Comparison of ENCODE assay signal across 26 mouse cellular contexts in the genomic region with DNA sequence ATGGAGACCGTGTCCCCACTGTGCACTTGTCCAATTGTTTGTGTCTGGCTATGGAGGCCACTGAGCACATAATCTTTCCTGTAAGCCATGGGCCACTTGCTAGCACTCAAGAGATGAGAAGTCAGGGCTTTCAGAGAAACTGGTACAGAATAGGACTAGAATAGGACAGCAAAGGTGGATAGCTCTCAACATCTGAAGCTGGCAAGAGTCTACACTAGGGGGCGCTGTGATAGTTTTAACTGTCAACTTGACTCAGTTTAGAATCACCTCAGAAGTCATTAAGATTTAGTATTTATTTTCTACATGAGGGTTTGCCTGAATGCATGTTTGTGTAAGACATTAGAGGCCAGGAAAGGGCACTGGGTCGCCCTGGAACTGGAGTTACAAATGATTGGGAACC.
A peak's percentile ranks its signal among the peaks of the same experiment; 100 is the strongest.
DNase-seq lines count a peak whose midpoint lies in the region; ATAC-seq and TF ChIP-seq lines count a peak whose summit lies in the region.
"Had no signal": no experiment of that assay in that cellular context is flagged by ENCODE, and none has a peak within 500 bp of the region (broad histone marks: within the 10 kb centered on the region; RNA-seq: fewer than 3 reads in every experiment).

No protein-coding gene starts in this region.

- peaks cover 16% of the 10 kb centered on the region; the same call in 1 of the 2 replicates for H3K36me3 ChIP-seq in intestine, postnatal 0 days (ENCODE audit: control insufficient read depth, insufficient read depth)
- H3K36me3 ChIP-seq in intestine, embryonic 15.5 days = no peaks in the 10 kb centered on the region
- 0 out of 2 replicates have a peak, but pooled peaks cover 8% of the 10 kb centered on the region for H3K36me3 ChIP-seq in lung, embryonic 14.5 days (ENCODE audit: insufficient read depth)
- H3K36me3 ChIP-seq in thymus, adult 2 months (ENCODE audit: control insufficient read depth, insufficient read depth, low read length) = peaks cover 29% of the 10 kb centered on the region

- H3K27me3 ChIP-seq in intestine, postnatal 0 days (replicated peaks; ENCODE audit: control insufficient read depth, insufficient read depth, low read length) = no peaks in the 10 kb centered on the region
- H3K27me3 ChIP-seq in intestine, embryonic 15.5 days (replicated peaks) = no peaks in the 10 kb centered on the region
- no peaks in the 10 kb centered on the region for H3K27me3 ChIP-seq in lung, embryonic 14.5 days (ENCODE audit: insufficient read depth, low read length)
- no peaks in the 10 kb centered on the region for H3K27me3 ChIP-seq in thymus, adult 2 months (ENCODE audit: control insufficient read depth, insufficient read depth, low read length)
- H3K27me3 ChIP-seq: forebrain, embryonic 13.5 days; heart, embryonic 13.5 days; kidney, embryonic 15.5 days; midbrain, embryonic 12.5 days; neural tube, embryonic 12.5 days had no signal

- no peak overlapping the region for H3K9ac ChIP-seq in intestine, postnatal 0 days (ENCODE audit: low read depth, low read length)
- no peak overlapping the region for H3K9ac ChIP-seq in intestine, embryonic 15.5 days
- no peak overlapping the region for H3K9ac ChIP-seq in lung, embryonic 14.5 days
- H3K9ac ChIP-seq: forebrain, embryonic 13.5 days; heart, embryonic 13.5 days; hindbrain, embryonic 14.5 days; kidney, embryonic 15.5 days; midbrain, embryonic 12.5 days; neural tube, embryonic 12.5 days had no signal

- no peak for DNase-seq in lung, embryonic 14.5 days
- no peak for DNase-seq in lung, postnatal 25 days (ENCODE audit: low spot score)
- peak; percentile 18 for DNase-seq in thymus, postnatal 25 days
- no peak for DNase-seq in thymus, adult 2 months
- DNase-seq in thymus, postnatal 4 days = peak; percentile 50
- DNase-seq: adrenal gland, postnatal 36 days; cerebellum, adult 9-10 months; gastrocnemius, postnatal 10 days; heart, adult 18-20 months; heart, postnatal 36 days; kidney, postnatal 4 days; liver; lung, adult 2 months; right cerebral cortex, postnatal 14 days; spleen, adult 18-20 months had no signal

- no peaks in the 10 kb centered on the region for H3K9me3 ChIP-seq in intestine, postnatal 0 days (ENCODE audit: control insufficient read depth)
- no peaks in the 10 kb centered on the region for H3K9me3 ChIP-seq in intestine, embryonic 15.5 days
- no peaks in the 10 kb centered on the region for H3K9me3 ChIP-seq in lung, embryonic 14.5 days (ENCODE audit: low read depth, low read length)
- H3K9me3 ChIP-seq: forebrain, embryonic 13.5 days; heart, embryonic 13.5 days; kidney, embryonic 15.5 days; limb, embryonic 10.5 days; midbrain, embryonic 12.5 days; neural tube, embryonic 12.5 days had no signal

- ATAC-seq in intestine, postnatal 0 days = no peak
- ATAC-seq in intestine, embryonic 15.5 days = no peak
- no peak for ATAC-seq in lung, embryonic 14.5 days (ENCODE audit: insufficient read depth)
- no peak for ATAC-seq in megakaryocyte progenitor cell, adult 5-6 weeks (replicated peaks; ENCODE audit: poor library complexity)
- ATAC-seq: forebrain, embryonic 13.5 days; intestine, embryonic 16.5 days had no signal

- no peaks in the 10 kb centered on the region for H3K4me1 ChIP-seq in intestine, postnatal 0 days (replicated peaks; ENCODE audit: control insufficient read depth, insufficient read depth, low read length)
- no peaks in the 10 kb centered on the region for H3K4me1 ChIP-seq in intestine, embryonic 15.5 days (replicated peaks)
- no peaks in the 10 kb centered on the region for H3K4me1 ChIP-seq in lung, embryonic 14.5 days (ENCODE audit: insufficient read depth)
- H3K4me1 ChIP-seq in thymus, adult 2 months (replicated peaks; ENCODE audit: control insufficient read depth, insufficient read depth, low read length) = no peaks in the 10 kb centered on the region; the same call in 1 of the 2 replicates
- H3K4me1 ChIP-seq: forebrain, embryonic 13.5 days; heart, embryonic 13.5 days; kidney, embryonic 15.5 days; limb, embryonic 10.5 days; midbrain, embryonic 12.5 days; neural tube, embryonic 12.5 days had no signal

- no peak overlapping the region for H3K4me3 ChIP-seq in intestine, postnatal 0 days (ENCODE audit: low read depth, low read length)
- no peak overlapping the region for H3K4me3 ChIP-seq in intestine, embryonic 15.5 days (replicated peaks)
- H3K4me3 ChIP-seq in lung, embryonic 14.5 days (ENCODE audit: low read depth, low read length) = no peak overlapping the region
- H3K4me3 ChIP-seq in thymus, adult 2 months (ENCODE audit: control insufficient read depth, insufficient read depth, low read length) = no peak overlapping the region
- H3K4me3 ChIP-seq: forebrain, embryonic 13.5 days; heart, embryonic 13.5 days; kidney, embryonic 15.5 days; limb, embryonic 10.5 days; midbrain, embryonic 12.5 days; neural tube, embryonic 12.5 days had no signal

- H3K27ac ChIP-seq in intestine, postnatal 0 days (ENCODE audit: low read depth, low read length) = no peak overlapping the region
- no peak overlapping the region for H3K27ac ChIP-seq in intestine, embryonic 15.5 days
- no peak overlapping the region for H3K27ac ChIP-seq in lung, embryonic 14.5 days (ENCODE audit: low read depth)
- H3K27ac ChIP-seq in thymus, adult 2 months (ENCODE audit: control insufficient read depth, insufficient read depth, low read length) = no peak overlapping the region
- H3K27ac ChIP-seq: forebrain, embryonic 13.5 days; heart, embryonic 13.5 days; hindbrain, embryonic 14.5 days; kidney, embryonic 15.5 days; limb, embryonic 10.5 days; midbrain, embryonic 12.5 days; neural tube, embryonic 12.5 days had no signal

- peak; percentile 46 for TF ChIP-seq CTCF in intestine, postnatal 0 days (IDR thresholded peaks at IDR 0.05; ENCODE audit: low read depth)
- TF ChIP-seq CTCF in lung, embryonic 14.5 days (IDR thresholded peaks at IDR 0.05; ENCODE audit: low read depth) = peak; percentile 33; the same call in 1 of the 2 replicates
- no peak for TF ChIP-seq CTCF in thymus, adult 2 months (IDR thresholded peaks at IDR 0.05; ENCODE audit: borderline replicate concordance, control insufficient read depth, extremely low read depth, insufficient read depth, low read length, poor library complexity)

- 59% methylated on average over 3 of the region's 3 CpGs for WGBS in intestine, postnatal 0 days
- WGBS in intestine, embryonic 15.5 days = 53% methylated on average over 3 of the region's 3 CpGs
- 51% methylated on average over 3 of the region's 3 CpGs for WGBS in lung, embryonic 14.5 days
- WGBS in thymus, adult 2 months = 81% methylated on average over 3 of the region's 3 CpGs

- H3K4me2 ChIP-seq in intestine, postnatal 0 days (replicated peaks; ENCODE audit: low read depth) = no peak overlapping the region
- H3K4me2 ChIP-seq in intestine, embryonic 15.5 days (replicated peaks) = no peak overlapping the region
- H3K4me2 ChIP-seq in lung, embryonic 14.5 days = no peak overlapping the region
- H3K4me2 ChIP-seq: forebrain, embryonic 13.5 days; heart, embryonic 13.5 days; hindbrain, embryonic 14.5 days; kidney, embryonic 15.5 days; midbrain, embryonic 12.5 days; neural tube, embryonic 12.5 days had no signal

- no peak for TF ChIP-seq POLR2A in thymus, adult 2 months (IDR thresholded peaks at IDR 0.05; ENCODE audit: control insufficient read depth, extremely low read depth, insufficient read depth, low read length, poor library complexity)

Comparison
In these comparisons a context has a peak if more than half of its experiments do, and no peak if none do; other contexts are left out.
1. DNase-seq: peak in thymus, postnatal 25 days (single experiment) and thymus, postnatal 4 days (single experiment); none in lung, embryonic 14.5 days (single experiment), lung, postnatal 25 days (single experiment) and thymus, adult 2 months (single experiment).